Mouse (Mus musculus) CD4-positive helper T cell, adult 2 months (primary cell): Measurements from ENCODE around the gene Prim2.

Experiments used
- DNase-seq: peaks from one replicate; pipeline ENCODE4 v3.0.0-alpha.2; 2012; ENCODE audit warnings: low read depth, missing footprints, low spot score

Prim2 gene

GRCm38 (mm10) chr1:33604087-33604699, 65.4 kb downstream of the Prim2 start:
- DNase-seq: no peak

GRCm38 (mm10) chr1:33599698-33600097, 69.9 kb downstream of the Prim2 start:
- no peak for DNase-seq

DNA sequence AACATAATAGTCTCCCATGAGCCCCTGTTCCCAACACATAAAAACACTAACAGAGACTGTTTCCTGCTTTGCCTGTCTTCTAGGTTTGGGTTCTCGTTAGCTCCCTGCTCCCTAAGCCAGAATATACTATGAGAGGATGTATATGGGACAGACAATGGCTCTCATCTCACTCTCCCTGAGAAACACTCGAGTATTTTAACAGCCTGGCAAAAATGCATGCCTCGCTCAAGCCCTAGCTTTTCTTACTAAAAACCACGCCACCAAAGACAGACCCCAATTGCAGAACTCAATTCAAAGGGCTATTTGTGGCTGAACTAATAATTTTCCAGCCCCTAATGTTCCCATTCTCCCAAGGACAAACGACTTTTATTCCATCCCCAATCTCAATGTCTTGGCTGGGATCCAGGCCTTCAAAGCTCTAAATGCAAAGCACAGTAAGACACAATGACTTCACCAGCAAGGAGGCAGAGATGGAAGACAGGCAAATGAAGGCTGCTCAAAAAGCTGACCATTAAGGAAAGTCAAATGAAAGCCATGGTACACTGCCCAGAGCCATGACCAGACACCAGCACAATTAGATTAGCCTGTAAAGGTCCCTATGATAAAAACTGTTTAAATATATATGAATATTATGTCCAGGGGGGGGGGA, 70.5 kb downstream of the Prim2 start:
- no peak for DNase-seq

- DNase-seq: no peak
Measured at GRCm38 (mm10) chr1:33597043-33597442, 72.6 kb downstream of the Prim2 start.

DNA sequence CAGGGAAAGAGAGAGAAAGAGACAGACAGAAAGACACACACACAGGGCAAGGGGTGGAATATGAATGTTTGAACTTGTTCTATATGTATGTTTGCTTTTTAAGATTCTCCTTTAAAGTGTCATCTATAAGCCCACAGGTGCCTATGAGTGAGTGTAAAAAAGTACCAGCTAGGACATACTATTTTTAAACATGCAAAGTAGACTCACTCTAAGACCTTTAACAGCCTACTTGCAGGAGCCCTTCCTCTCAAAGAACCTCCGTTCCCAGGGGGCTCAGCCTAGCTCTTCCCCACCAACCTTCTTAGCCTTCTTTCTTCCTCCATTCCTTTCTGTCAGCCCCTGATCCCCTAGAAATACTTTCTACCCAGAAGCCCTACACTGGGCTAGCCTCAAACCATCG, 73.7 kb downstream of the Prim2 start:
- no peak for DNase-seq

DNA sequence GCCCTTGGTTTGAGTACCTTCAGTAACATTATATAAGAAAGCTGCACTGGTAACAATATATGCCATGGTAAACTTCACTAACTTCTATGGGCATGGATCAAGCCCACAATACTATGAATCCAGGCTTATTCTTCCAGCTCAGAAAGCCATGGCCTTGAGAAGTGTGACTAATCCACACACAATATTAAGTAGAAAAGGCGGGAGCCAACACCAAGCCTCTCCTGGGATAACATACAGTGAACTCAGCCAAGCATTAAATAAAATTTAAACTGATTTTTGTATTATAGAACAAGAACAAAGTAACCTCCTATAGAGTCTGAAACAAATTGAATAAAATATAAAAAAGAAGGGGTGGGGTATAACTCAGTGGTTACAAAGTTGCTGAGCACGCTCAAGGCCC, 74.6 kb downstream of the Prim2 start:
- DNase-seq: no peak

DNA sequence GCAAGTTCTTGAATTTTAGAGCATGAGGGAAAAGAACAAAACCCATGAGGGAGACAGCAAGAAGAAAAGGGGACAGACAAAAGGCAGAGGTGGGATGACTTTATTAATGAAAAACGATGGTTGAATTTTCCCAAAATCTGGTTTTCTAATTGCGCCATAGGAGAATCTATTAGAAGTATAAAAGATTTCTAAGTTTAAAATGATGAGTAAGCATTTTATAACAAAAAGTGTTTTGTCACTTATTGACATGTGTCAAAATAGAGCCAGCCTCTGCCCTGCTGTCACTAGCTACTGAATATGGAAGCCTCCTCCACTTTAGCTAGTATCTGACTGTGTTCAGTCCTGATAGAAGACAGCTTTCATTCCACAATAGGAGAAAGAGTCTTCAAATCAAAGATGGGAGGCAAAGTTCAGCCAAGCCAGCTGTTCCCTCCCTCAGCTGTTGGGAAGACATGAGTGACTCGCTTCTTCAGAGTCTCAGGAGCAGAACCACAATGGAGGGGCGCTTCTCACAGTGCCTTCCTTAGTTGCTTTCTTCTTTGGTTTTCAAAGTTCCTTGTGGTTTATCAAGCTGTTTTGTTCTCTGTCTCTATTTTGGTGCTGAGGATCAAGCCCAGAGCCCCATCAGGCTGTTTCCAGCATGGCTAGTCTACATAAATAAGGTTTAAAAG, 75.7 kb downstream of the Prim2 start:
- DNase-seq: no peak

DNA sequence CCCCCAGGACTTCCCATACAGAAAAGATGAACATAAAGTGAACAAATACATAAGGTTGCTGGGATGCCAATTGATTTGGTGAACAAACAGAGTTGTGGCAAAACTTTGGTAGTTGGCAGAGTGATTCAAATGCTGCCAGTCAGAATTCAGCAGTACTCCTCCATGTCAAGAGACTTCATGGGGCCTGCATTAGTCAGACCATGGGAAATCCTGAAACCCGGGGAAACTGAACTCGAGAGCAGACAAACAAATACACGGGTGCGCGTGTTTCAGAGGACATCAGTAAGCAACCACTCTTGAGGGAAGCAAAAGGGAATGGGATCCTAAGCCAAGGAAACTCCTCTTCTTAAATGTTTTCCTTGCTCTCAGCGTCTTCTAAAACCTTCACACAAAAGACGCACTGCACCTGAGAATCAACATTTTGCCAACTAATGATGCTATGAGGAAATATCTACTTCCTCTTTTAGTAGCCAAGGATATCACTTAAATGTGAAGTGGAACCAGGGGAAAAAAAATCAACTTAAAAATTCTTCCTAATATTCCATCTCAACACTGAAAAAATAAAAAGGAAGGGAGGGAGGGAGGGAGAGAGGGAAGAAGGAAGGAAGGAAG, 77.5 kb downstream of the Prim2 start:
- DNase-seq: no peak

- DNase-seq: no peak
Measured at GRCm38 (mm10) chr1:33590556-33591411, 78.8 kb downstream of the Prim2 start.

- DNase-seq: no peak
Measured at GRCm38 (mm10) chr1:33589531-33589930, 80.1 kb downstream of the Prim2 start.

- DNase-seq: no peak
Measured at GRCm38 (mm10) chr1:33588557-33588956, 81.0 kb downstream of the Prim2 start.

GRCm38 (mm10) chr1:33584590-33584978, 85.0 kb downstream of the Prim2 start:
- DNase-seq: no peak

GRCm38 (mm10) chr1:33583817-33584589, 85.6 kb downstream of the Prim2 start:
- no peak for DNase-seq

DNA sequence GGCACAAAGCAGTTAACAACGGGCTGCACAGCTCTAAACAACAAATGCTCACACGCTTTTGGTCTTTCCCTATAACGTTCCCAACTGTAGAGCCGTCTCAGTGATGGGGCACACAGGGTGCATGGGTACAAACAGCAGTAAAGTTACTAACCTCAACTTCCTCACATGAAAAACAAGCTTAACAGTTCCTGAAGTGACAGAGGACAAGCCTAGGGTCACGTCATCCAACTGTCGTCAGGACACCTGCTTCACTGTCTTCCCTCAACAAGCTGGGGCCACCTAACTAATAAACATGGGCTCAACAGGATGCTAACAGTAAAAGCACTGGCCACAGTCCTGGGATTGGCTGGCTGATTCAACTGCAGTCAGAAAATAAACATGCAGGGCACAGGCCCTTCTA, 91.0 kb downstream of the Prim2 start:
- peak; percentile 37 for DNase-seq

DNA sequence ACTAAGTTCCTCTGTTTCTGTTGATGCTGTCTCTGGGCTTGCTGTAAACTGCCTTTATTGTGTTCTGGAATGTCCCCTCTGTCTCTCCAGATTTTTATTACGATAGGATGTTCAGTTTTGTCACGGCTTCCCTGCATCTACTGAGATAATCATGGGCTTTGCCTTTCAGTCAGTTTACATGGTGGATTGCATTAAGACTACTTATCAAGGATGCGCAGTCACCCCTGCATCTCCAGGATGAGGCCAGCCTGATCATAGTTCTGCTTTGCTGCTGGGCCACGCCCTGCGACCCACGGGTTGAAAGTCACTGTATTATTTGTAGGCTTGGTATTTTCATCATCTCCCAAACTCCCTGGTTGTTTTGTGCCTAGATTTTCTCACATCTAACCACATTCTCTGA, 95.1 kb downstream of the Prim2 start:
- DNase-seq: no peak

DNA sequence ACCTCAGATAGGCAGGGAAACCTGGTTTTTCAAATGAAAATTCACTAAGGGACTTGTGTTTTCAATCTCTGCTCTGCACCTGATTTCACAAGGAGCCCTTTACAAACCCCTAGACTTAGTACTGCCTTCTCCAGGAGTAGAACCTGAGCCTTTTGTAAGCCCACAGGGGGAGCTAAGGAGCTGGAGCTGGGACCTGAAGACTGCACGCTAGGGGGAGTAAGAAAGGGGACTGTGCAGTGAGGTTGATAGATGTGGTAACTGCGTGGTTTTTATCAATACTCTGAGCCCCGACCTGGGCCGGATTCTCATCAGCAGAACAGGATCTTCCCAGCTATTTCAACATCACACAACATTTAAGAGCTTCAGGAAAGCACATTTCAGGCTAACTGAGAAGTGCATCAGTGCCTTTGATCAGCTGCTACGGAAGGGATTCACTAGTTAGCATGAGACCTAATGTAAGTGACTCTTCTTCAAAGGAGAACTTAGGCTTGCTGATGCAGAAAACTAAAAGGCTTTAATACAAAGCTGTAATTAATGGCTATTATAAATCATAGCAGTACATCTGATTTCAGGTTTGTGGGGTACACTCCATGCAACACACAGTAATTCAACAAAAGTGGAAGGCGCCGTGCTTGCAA, 103.7 kb downstream of the Prim2 start:
- peak; percentile 77 for DNase-seq

DNA sequence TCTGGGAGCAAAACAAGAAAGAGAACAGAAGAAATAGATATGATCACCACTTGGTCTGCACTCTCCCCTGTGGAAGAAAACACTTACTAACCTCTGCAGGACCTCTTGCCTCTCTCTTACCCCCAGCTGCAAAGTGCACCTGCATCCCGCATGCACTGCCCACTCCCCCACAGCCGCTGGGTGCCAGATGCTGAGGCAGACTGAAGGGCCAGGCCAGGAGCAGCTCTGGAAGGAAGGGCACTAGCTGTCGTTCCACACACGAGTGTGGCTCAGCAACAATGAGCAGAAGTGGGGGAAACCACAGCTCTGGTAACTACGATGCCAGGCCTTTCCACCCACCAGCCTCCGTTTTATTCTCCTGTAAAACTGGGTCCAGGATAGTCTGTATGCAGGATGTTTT, 105.6 kb downstream of the Prim2 start:
- DNase-seq: no peak

DNA sequence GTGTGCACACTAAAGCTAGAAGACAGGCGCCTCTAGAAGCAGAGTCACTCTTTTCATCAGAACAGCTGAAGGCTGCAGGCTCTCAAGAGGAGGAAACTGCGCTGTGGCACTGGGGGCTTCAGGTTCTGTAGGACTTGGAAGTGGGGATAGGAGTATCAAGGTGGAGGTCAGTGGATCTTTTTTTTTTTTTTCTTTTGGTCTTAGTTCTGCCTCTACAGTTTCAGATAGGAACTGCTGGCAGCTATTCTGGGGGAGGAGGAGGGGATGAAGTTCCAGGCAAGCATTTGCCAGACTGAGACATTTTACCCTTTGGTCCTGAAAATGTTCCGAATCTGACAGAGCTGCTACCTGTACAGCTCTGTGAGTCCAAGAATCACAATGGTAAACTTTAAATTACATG, 106.0 kb downstream of the Prim2 start:
- no peak for DNase-seq

GRCm38 (mm10) chr1:33556638-33557037, 113.0 kb downstream of the Prim2 start:
- no peak for DNase-seq

DNA sequence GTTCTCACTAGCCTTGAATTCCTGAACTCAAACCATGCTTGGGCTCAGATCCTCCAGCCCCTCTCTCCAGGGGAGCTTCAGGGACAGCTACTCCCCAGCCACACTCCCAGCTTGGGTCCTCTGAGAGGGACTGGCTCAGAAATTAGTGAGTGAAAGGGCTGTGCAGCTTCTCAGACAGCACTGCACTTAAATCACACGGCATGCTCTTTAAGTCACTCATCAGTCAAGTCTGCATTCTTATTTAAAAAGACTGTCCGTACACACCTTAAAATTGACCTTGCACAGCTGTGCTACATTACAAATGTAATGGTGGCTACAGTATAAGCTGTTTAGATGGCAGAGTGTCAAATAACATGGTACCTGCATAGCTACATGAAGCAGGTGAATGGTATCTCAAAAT, 114.0 kb downstream of the Prim2 start:
- DNase-seq: no peak

GRCm38 (mm10) chr1:33551350-33551749, 118.2 kb downstream of the Prim2 start:
- no peak for DNase-seq
